Mouse (Mus musculus) olfactory bulb, adult 2 months (tissue): ENCODE measurements around the gene Dapk1. TPM values are rescaled to one million over a fixed set of nuclear protein-coding genes. Genes with fewer than 3 reads are reported as not detected.
A peak's percentile ranks its signal among the peaks of the same experiment; 100 is the strongest.

Source experiments
- H3K27ac ChIP-seq: fragments of 200-500 bp; 2 replicates; pipeline ENCODE4 v1.5.1; 2012; ENCODE audit warnings: low read depth, low read length; ENCODE audit not compliant: insufficient read depth
- H3K4me1 ChIP-seq: fragments of 200-500 bp; 2 replicates; pipeline ENCODE4 v1.6.1; 2012; ENCODE audit warnings: low read length; ENCODE audit not compliant: control insufficient read depth, insufficient read depth
- H3K4me3 ChIP-seq: fragments of 200-500 bp; 2 replicates; pipeline ENCODE4 v1.5.1; 2012; ENCODE audit warnings: mild to moderate bottlenecking, low read depth, low read length, moderate library complexity; ENCODE audit not compliant: insufficient read depth
- CTCF ChIP-seq: fragments of 200-500 bp; IDR thresholded peaks from 2 replicates; pipeline ENCODE4 v1.5.1; 2012; ENCODE audit warnings: low read depth, mild to moderate bottlenecking, low read length, moderate library complexity; ENCODE audit not compliant: insufficient read depth
- POLR2A ChIP-seq: fragments of 200-500 bp; IDR thresholded peaks from 2 replicates; pipeline ENCODE4 v1.6.1; 2012; ENCODE audit warnings: mild to moderate bottlenecking, low read depth, low read length, moderate library complexity; ENCODE audit not compliant: insufficient read depth
- WGBS: fragments of 180-500 bp; shearing (Covaris S2); methylation state at CpG from one replicate; pipeline ENCODE4 v1.1.7; 2018; 5-methylcytosine and 5-hydroxymethylcytosine counted together
- polyA plus RNA-seq: library from polyadenylated mRNA; stranded (reverse); fragments of >200 nt; gene quantifications from 2 replicates; pipeline ENCODE4 v1.2.4, GENCODE M21; 2012; ENCODE audit warnings: low replicate concordance; ENCODE audit not compliant: missing spikeins, insufficient read depth, insufficient read length

Dapk1 gene
- polyA plus RNA-seq, 1 experiment, result not detected

- peaks cover 28% of the 10 kb centered on the region for H3K4me1 ChIP-seq
- no peak overlapping the region for H3K27ac ChIP-seq
- TF ChIP-seq CTCF, result no peak
- no peak for TF ChIP-seq POLR2A
- 83% methylated on average over 9 of the region's 9 CpGs for WGBS
- H3K4me3 ChIP-seq, result no peak overlapping the region
Measured at GRCm38 (mm10) chr13:60629419-60629818, 27.7 kb downstream of the Dapk1 start.

GRCm38 (mm10) chr13:60633945-60634344, 32.2 kb downstream of the Dapk1 start:
- Histone ChIP-seq H3K27ac (peak overlapping the region; percentile 77), H3K4me1 (peaks cover 12% of the 10 kb centered on the region), H3K4me3 (no peak overlapping the region)
- no peak for TF ChIP-seq POLR2A
- TF ChIP-seq CTCF, result no peak
- WGBS, result 9% methylated on average over 6 of the region's 6 CpGs

GRCm38 (mm10) chr13:60635636-60636035, 33.9 kb downstream of the Dapk1 start:
- WGBS, result 61% methylated on average over 6 of the region's 6 CpGs
- Histone ChIP-seq H3K27ac (no peak overlapping the region), H3K4me3 (no peak overlapping the region), H3K4me1 (peaks cover 18% of the 10 kb centered on the region)
- TF ChIP-seq POLR2A, result no peak
- TF ChIP-seq CTCF, result no peak

- H3K4me3 ChIP-seq, result no peak overlapping the region
- H3K27ac ChIP-seq, result no peak overlapping the region
- no peak for TF ChIP-seq CTCF
- WGBS, result 51% methylated on average over 11 of the region's 11 CpGs
- peaks cover 21% of the 10 kb centered on the region for H3K4me1 ChIP-seq
Measured at GRCm38 (mm10) chr13:60639482-60640055, 37.8 kb downstream of the Dapk1 start.

GRCm38 (mm10) chr13:60640420-60640819, 38.7 kb downstream of the Dapk1 start:
- H3K27ac ChIP-seq, result 0 out of 2 replicates have a peak overlapping the region, but pooled peaks have one; percentile 44
- no peak for TF ChIP-seq CTCF
- no peak for TF ChIP-seq POLR2A
- 56% methylated on average over 7 of the region's 7 CpGs for WGBS
- peaks cover 20% of the 10 kb centered on the region for H3K4me1 ChIP-seq
- H3K4me3 ChIP-seq, result no peak overlapping the region

- H3K27ac ChIP-seq, result no peak overlapping the region
- H3K4me1 ChIP-seq, result peaks cover 24% of the 10 kb centered on the region
- no peak for TF ChIP-seq POLR2A
- no peak overlapping the region for H3K4me3 ChIP-seq
- 70% methylated on average over 5 of the region's 5 CpGs for WGBS
Measured at GRCm38 (mm10) chr13:60644457-60644889, 42.7 kb downstream of the Dapk1 start.

GRCm38 (mm10) chr13:60646791-60647190, 45.0 kb downstream of the Dapk1 start:
- no peak for TF ChIP-seq POLR2A
- no peak for TF ChIP-seq CTCF
- WGBS, result 93% methylated on average over 3 of the region's 3 CpGs
- no peak overlapping the region for H3K27ac ChIP-seq
- peaks cover 24% of the 10 kb centered on the region for H3K4me1 ChIP-seq
- no peak overlapping the region for H3K4me3 ChIP-seq

GRCm38 (mm10) chr13:60648350-60648749, 46.6 kb downstream of the Dapk1 start:
- H3K4me3 ChIP-seq, result no peak overlapping the region
- peaks cover 23% of the 10 kb centered on the region for H3K4me1 ChIP-seq
- TF ChIP-seq POLR2A (no peak), CTCF (no peak)
- WGBS, result 89% methylated on average over 5 of the region's 5 CpGs
- H3K27ac ChIP-seq, result no peak overlapping the region

GRCm38 (mm10) chr13:60650000-60650399, 48.3 kb downstream of the Dapk1 start:
- 38% methylated on average over 11 of the region's 11 CpGs for WGBS
- Histone ChIP-seq H3K27ac (no peak overlapping the region; the same call in 1 of the 2 replicates), H3K4me1 (peaks cover 21% of the 10 kb centered on the region), H3K4me3 (no peak overlapping the region)
- TF ChIP-seq CTCF, result no peak
- TF ChIP-seq POLR2A, result no peak
